Mouse (Mus musculus): ENCODE results near the gene Kdsr.

DNA sequence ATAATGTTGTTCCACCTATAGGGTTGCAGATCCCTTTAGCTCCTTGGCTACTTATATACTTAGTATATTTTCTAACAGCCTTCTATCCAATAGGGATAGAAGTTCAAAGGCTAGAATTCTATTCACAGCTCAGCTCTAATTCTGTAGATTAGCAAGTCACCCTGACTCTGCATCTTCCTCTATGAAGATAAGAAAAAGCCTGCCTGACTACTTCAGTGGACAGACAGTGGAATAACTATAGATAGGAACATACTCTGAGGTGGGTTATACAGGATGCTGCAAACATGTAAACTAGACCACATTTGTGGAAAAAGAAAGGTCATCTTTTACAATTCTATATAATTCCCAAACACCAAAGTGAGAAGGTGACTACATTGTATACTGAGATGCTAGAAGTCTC lies 66.9 kb downstream of the Kdsr start:
- TF ChIP-seq POLR2A (IDR thresholded peaks at IDR 0.05; ENCODE audit: insufficient read length, low read depth) (no peak), TCF12 (IDR thresholded peaks at IDR 0.05; ENCODE audit: insufficient read depth, poor library complexity, severe bottlenecking) (no peak), E2F4 (IDR thresholded peaks at IDR 0.05; ENCODE audit: insufficient read depth) (no peak), CEBPB (IDR thresholded peaks at IDR 0.05; ENCODE audit: insufficient read depth, poor library complexity, severe bottlenecking) (no peak), USF1 (IDR thresholded peaks at IDR 0.05; ENCODE audit: low read depth) (no peak), MAX (IDR thresholded peaks at IDR 0.05; ENCODE audit: low read depth) (no peak), POLR2AphosphoS2 (IDR thresholded peaks at IDR 0.05; ENCODE audit: insufficient read length, low read depth) (no peak), SRF (IDR thresholded peaks at IDR 0.05; ENCODE audit: control insufficient read depth, insufficient read length, low read depth) (no peak), MYOG (IDR thresholded peaks at IDR 0.05; ENCODE audit: control insufficient read depth in 1 of 3, insufficient read depth in 1 of 3, insufficient read length in 2 of 3, low read depth in 2 of 3) (no peak)
